ENCODE assay signal across 9 mouse cellular contexts in genomic region chr9:43863609-43864397, GRCm38 (mm10).
DNase-seq lines count a peak whose midpoint lies in the region; ATAC-seq and TF ChIP-seq lines count a peak whose summit lies in the region.
"Had no signal": no experiment of that assay in that cellular context is flagged by ENCODE, and none has a peak within 500 bp of the region (broad histone marks: within the 10 kb centered on the region; RNA-seq: fewer than 3 reads in every experiment).

No protein-coding gene starts in this region.

- H3K4me1 ChIP-seq in ES-Bruce4 (ENCODE audit: control insufficient read depth, insufficient read depth, low read length), result peaks cover 11% of the 10 kb centered on the region
- peaks cover 15% of the 10 kb centered on the region for H3K4me1 ChIP-seq in forebrain, embryonic 16.5 days (replicated peaks; ENCODE audit: control insufficient read depth, insufficient read depth, low read length)
- H3K4me1 ChIP-seq in hindbrain, embryonic 14.5 days (replicated peaks; ENCODE audit: control insufficient read depth, insufficient read depth, low read length), result peaks cover 10% of the 10 kb centered on the region
- H3K4me1 ChIP-seq in limb, embryonic 11.5 days (ENCODE audit: control insufficient read depth, insufficient read depth, low read length), result peaks cover 3% of the 10 kb centered on the region; the same call in 1 of the 2 replicates

- no peaks in the 10 kb centered on the region for H3K27me3 ChIP-seq in ES-Bruce4 (ENCODE audit: control insufficient read depth, insufficient read depth, low read length, poor library complexity, severe bottlenecking)
- 0 out of 2 replicates have a peak, but pooled peaks cover 2% of the 10 kb centered on the region for H3K27me3 ChIP-seq in forebrain, embryonic 16.5 days (replicated peaks; ENCODE audit: control insufficient read depth, insufficient read depth, low read length)
- peaks cover 15% of the 10 kb centered on the region; the same call in 1 of the 2 replicates for H3K27me3 ChIP-seq in hindbrain, embryonic 14.5 days (ENCODE audit: control insufficient read depth, insufficient read depth, low read length)
- H3K27me3 ChIP-seq in limb, embryonic 11.5 days (ENCODE audit: control insufficient read depth, insufficient read depth, low read length), result peaks cover 19% of the 10 kb centered on the region

- peak; percentile 92 for ATAC-seq in forebrain, embryonic 16.5 days
- ATAC-seq in hindbrain, embryonic 14.5 days (ENCODE audit: low FRiP score), result peak; percentile 66
- no peak for ATAC-seq in limb, embryonic 11.5 days (ENCODE audit: insufficient number of reproducible peaks, low FRiP score, low TSS enrichment, low read depth)

- no peaks in the 10 kb centered on the region for H3K36me3 ChIP-seq in ES-Bruce4 (ENCODE audit: control insufficient read depth, insufficient read depth, low read length, poor library complexity, severe bottlenecking)
- no peaks in the 10 kb centered on the region for H3K36me3 ChIP-seq in forebrain, embryonic 16.5 days (ENCODE audit: control insufficient read depth, insufficient read depth)
- no peaks in the 10 kb centered on the region for H3K36me3 ChIP-seq in hindbrain, embryonic 14.5 days (replicated peaks; ENCODE audit: control insufficient read depth, insufficient read depth)
- H3K36me3 ChIP-seq in limb, embryonic 11.5 days (ENCODE audit: control insufficient read depth, insufficient read depth, low read length), result no peaks in the 10 kb centered on the region

- TF ChIP-seq CTCF in ES-Bruce4 (IDR thresholded peaks at IDR 0.05; ENCODE audit: low read depth, low read length), result no peak

- H3K9me3 ChIP-seq in ES-Bruce4 (replicated peaks; ENCODE audit: control insufficient read depth, insufficient read depth, low read length, poor library complexity, severe bottlenecking), result no peaks in the 10 kb centered on the region
- H3K9me3 ChIP-seq in forebrain, embryonic 16.5 days (ENCODE audit: control insufficient read depth, low read length), result no peaks in the 10 kb centered on the region
- no peaks in the 10 kb centered on the region for H3K9me3 ChIP-seq in hindbrain, embryonic 14.5 days (ENCODE audit: control insufficient read depth, low read length)
- H3K9me3 ChIP-seq in limb, embryonic 11.5 days (ENCODE audit: control insufficient read depth, low read length), result no peaks in the 10 kb centered on the region

- WGBS in forebrain, embryonic 16.5 days, result 2% methylated on average over 30 of the region's 30 CpGs
- 3% methylated on average over 30 of the region's 30 CpGs for WGBS in hindbrain, embryonic 14.5 days
- WGBS in limb, embryonic 11.5 days, result 2% methylated on average over 30 of the region's 30 CpGs

- no peak overlapping the region for H3K27ac ChIP-seq in ES-Bruce4 (ENCODE audit: insufficient read depth, low read length)
- peak overlapping the region; percentile 73 for H3K27ac ChIP-seq in forebrain, embryonic 16.5 days (ENCODE audit: low read length)
- peak overlapping the region; percentile 71 for H3K27ac ChIP-seq in hindbrain, embryonic 14.5 days
- H3K27ac ChIP-seq in limb, embryonic 11.5 days (replicated peaks; ENCODE audit: low read depth, low read length), result no peak overlapping the region
- H3K27ac ChIP-seq: macrophage had no signal

- TF ChIP-seq POLR2A in ES-Bruce4 (IDR thresholded peaks at IDR 0.05; ENCODE audit: insufficient read depth, low read length), result no peak

- TF ChIP-seq EP300 in ES-Bruce4 (IDR thresholded peaks at IDR 0.05; ENCODE audit: insufficient read depth, low read depth, low read length), result no peak

- H3K4me2 ChIP-seq in forebrain, embryonic 16.5 days (ENCODE audit: low read length), result peak overlapping the region; percentile 51
- peak overlapping the region; percentile 46 for H3K4me2 ChIP-seq in hindbrain, embryonic 14.5 days (replicated peaks)
- peak overlapping the region; percentile 24; the same call in 1 of the 2 replicates for H3K4me2 ChIP-seq in limb, embryonic 11.5 days (ENCODE audit: low read depth, severe bottlenecking)

- peak; percentile 28 for DNase-seq in NIH3T3 (ENCODE audit: low read depth)
- peak; percentile 36 for DNase-seq in hindbrain, embryonic 14.5 days (ENCODE audit: low spot score)
- peak; percentile 44 for DNase-seq in limb, embryonic 11.5 days (ENCODE audit: low spot score)
- DNase-seq in neural tube, embryonic 10.5 days (ENCODE audit: extremely low spot score, low spot score), result peak; percentile 50
- DNase-seq in thymus, adult 18-20 months, result no peak
- no peak for DNase-seq in natural killer cell, adult 2 months (ENCODE audit: low spot score in 2 of 2)

- H3K9ac ChIP-seq in ES-Bruce4 (ENCODE audit: low read depth, poor library complexity, severe bottlenecking), result 0 out of 2 replicates have a peak overlapping the region, but pooled peaks have one; percentile 3
- H3K9ac ChIP-seq in forebrain, embryonic 16.5 days (replicated peaks; ENCODE audit: low read depth, low read length), result peak overlapping the region; percentile 40
- peak overlapping the region; percentile 41 for H3K9ac ChIP-seq in hindbrain, embryonic 14.5 days
- no peak overlapping the region for H3K9ac ChIP-seq in limb, embryonic 11.5 days (ENCODE audit: low read length)

- H3K4me3 ChIP-seq in ES-Bruce4 (ENCODE audit: low read depth, low read length), result peak overlapping the region; percentile 37
- peak overlapping the region; percentile 29 for H3K4me3 ChIP-seq in forebrain, embryonic 16.5 days (replicated peaks; ENCODE audit: low read length)
- peak overlapping the region; percentile 4; the same call in 1 of the 2 replicates for H3K4me3 ChIP-seq in hindbrain, embryonic 14.5 days (replicated peaks; ENCODE audit: low read length)
- H3K4me3 ChIP-seq in limb, embryonic 11.5 days (ENCODE audit: low read depth, low read length), result no peak overlapping the region

Comparison
In these comparisons a context has a peak if more than half of its experiments do, and no peak if none do; other contexts are left out.
1. H3K27ac ChIP-seq: peak in forebrain, embryonic 16.5 days (single experiment) and hindbrain, embryonic 14.5 days (single experiment); none in ES-Bruce4 (single experiment) and limb, embryonic 11.5 days (single experiment).
2. DNase-seq: peak in NIH3T3 (single experiment), hindbrain, embryonic 14.5 days (single experiment), limb, embryonic 11.5 days (single experiment) and neural tube, embryonic 10.5 days (single experiment); none in thymus, adult 18-20 months (0 of 2) and natural killer cell, adult 2 months (0 of 2).
3. Peak in every context shown above with its lines, with median percentiles within 50 percentile points of each other: H3K4me2 ChIP-seq.